Mouse (Mus musculus) liver, embryonic 11.5 days (tissue): Measurements from ENCODE around the gene Tceanc2. TPM values are rescaled to one million over a fixed set of nuclear protein-coding genes. Genes with fewer than 3 reads are reported as not detected.

Source experiments
- ATAC-seq: fragments of 200-750 bp; cut with Nextera tagmentation; replicated peaks from 2 replicates; pipeline ENCODE4 v1.8.0; 2017; ENCODE audit warnings: moderate number of reproducible peaks, mild to moderate bottlenecking, moderate TSS enrichment, moderate library complexity; ENCODE audit not compliant: low FRiP score
- DNase-seq: peaks from one replicate; pipeline ENCODE4 v3.0.0-alpha.2; 2017; ENCODE audit warnings: low spot score
- H3K27ac ChIP-seq: fragments of 300-500 bp; sonication (generic); 2 replicates; pipeline ENCODE4 v1.5.1; 2014; ENCODE audit warnings: mild to moderate bottlenecking, low read depth, low read length, control low read depth
- H3K27me3 ChIP-seq: fragments of 300-500 bp; sonication (generic); replicated peaks from 2 replicates; pipeline ENCODE4 v1.6.1; 2014; ENCODE audit warnings: low read length, mixed read lengths; ENCODE audit not compliant: control insufficient read depth, insufficient read depth
- H3K36me3 ChIP-seq: fragments of 300-500 bp; sonication (generic); 2 replicates; pipeline ENCODE4 v1.6.1; 2014; ENCODE audit warnings: mild to moderate bottlenecking, low read length, moderate library complexity, mixed read lengths; ENCODE audit not compliant: control insufficient read depth, insufficient read depth
- H3K4me1 ChIP-seq: fragments of 300-500 bp; sonication (generic); replicated peaks from 2 replicates; pipeline ENCODE4 v1.6.1; 2014; ENCODE audit warnings: low read length, mixed read lengths; ENCODE audit not compliant: control insufficient read depth, insufficient read depth
- H3K4me2 ChIP-seq: fragments of 300-500 bp; sonication (generic); 2 replicates; pipeline ENCODE4 v1.6.1; 2014; ENCODE audit warnings: mild to moderate bottlenecking, control low read depth, moderate library complexity
- H3K4me3 ChIP-seq: fragments of 300-500 bp; sonication (generic); 2 replicates; pipeline ENCODE4 v1.5.1; 2014; ENCODE audit warnings: low read depth, low read length, control low read depth
- H3K9ac ChIP-seq: fragments of 300-500 bp; sonication (generic); 2 replicates; pipeline ENCODE4 v1.6.1; 2014; ENCODE audit warnings: low read depth, low read length, control low read depth
- H3K9me3 ChIP-seq: fragments of 300-500 bp; sonication (generic); 2 replicates; pipeline ENCODE4 v1.6.1; 2016; ENCODE audit warnings: low read length, inconsistent platforms, mixed read lengths; ENCODE audit not compliant: control insufficient read depth
- WGBS: fragments of 180-500 bp; shearing (Covaris S2); extraction: QIAGEN DNeasy Blood & Tissue Kit; methylation state at CpG from one replicate; pipeline ENCODE4 v1.1.7; 2014; 5-methylcytosine and 5-hydroxymethylcytosine counted together
- polyA plus RNA-seq: library from polyadenylated mRNA; unstranded; fragments of >200 nt; fragmentation: Nextera tagmentation; extraction: Ambion mirVana; gene quantifications from 2 replicates; pipeline ENCODE4 v1.2.1, GENCODE M21; 2014

Gene Tceanc2
- polyA plus RNA-seq, 1 experiment from 2014 or later: 23.0 TPM

- WGBS: 60% methylated on average over 13 of the region's 13 CpGs
- Histone ChIP-seq H3K9me3 (no peaks in the 10 kb centered on the region), H3K4me1 (peaks cover 8% of the 10 kb centered on the region), H3K27ac (no peak overlapping the region), H3K36me3 (no peaks in the 10 kb centered on the region), H3K4me2 (no peak overlapping the region), H3K27me3 (no peaks in the 10 kb centered on the region), H3K9ac (no peak overlapping the region), H3K4me3 (no peak overlapping the region)
- ATAC-seq (no peak), DNase-seq (no peak)
Measured at GRCm38 (mm10) chr4:107139836-107140631, 38.9 kb downstream of the Tceanc2 start.

DNA sequence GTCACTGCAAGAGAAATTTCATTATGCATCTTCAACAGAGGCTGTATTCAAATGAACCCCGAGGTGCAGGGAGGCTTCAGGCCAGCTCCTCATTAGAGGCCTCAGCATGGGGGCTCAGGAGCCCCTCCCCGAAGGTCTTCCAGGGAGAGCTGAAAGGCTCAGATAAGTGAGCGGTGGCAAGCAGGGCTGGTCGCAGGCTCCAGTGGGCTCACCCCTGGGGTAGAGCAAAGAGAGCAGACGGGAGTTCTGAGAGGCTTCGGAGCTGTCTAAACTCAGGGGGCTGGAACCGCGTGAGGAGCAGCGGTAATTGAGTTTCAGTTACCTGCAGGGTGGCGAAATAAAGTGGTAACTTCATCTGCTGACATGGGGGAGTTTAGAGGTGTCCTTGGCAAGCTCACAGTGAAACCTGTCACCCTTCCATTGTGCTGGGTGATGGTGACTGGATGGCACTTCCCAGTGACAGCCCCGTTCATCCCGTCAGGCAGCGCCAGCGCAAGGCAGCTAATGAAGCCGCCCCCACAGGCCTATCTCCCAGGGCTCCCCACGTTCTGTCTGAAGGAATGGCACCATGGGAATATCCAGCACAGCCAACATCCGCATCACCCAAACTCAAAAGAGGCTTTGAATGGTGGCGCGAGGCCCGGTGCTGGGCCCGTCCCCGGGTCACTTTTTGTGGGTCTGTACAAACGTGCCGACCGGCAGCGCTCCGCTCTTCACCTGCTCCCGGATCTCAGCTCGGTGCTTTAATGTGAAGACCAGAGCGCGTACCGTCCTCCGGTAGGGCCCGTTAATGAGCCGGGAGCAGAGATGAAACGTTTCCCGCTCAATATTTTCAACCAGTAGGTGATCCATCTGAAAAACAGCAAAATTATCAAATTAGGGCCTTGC, 39.7 kb downstream of the Tceanc2 start:
- H3K27ac ChIP-seq: no peak overlapping the region
- H3K4me2 ChIP-seq: no peak overlapping the region
- H3K9me3 ChIP-seq: no peaks in the 10 kb centered on the region
- 63% methylated on average over 37 of the region's 37 CpGs for WGBS
- peaks cover 8% of the 10 kb centered on the region for H3K4me1 ChIP-seq
- ATAC-seq (no peak), DNase-seq (no peak)
- H3K27me3 ChIP-seq: no peaks in the 10 kb centered on the region
- no peak overlapping the region for H3K9ac ChIP-seq
- H3K36me3 ChIP-seq: no peaks in the 10 kb centered on the region
- no peak overlapping the region for H3K4me3 ChIP-seq

DNA sequence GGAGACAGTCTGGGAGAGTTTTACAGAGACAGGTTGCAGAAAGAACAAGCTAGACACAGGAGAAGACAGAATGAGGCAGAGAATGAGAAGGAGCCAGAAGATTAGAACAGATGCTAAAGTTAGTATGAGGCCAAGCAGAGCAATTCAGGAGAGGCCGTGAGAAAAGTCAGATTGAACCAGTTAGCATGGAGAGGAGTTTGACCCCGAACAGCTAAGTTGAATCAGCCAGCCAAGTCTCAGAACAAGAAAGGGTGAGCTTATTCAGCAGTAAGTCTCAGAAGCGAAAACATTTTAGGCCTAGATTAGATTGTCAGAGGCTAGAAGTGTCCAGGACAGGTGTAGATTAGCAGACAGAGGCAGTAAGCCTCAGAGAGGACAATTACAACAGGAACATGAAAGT, 42.4 kb downstream of the Tceanc2 start:
- Histone ChIP-seq H3K27me3 (no peaks in the 10 kb centered on the region), H3K4me3 (no peak overlapping the region), H3K9me3 (no peaks in the 10 kb centered on the region), H3K4me2 (no peak overlapping the region), H3K36me3 (no peaks in the 10 kb centered on the region), H3K4me1 (peaks cover 8% of the 10 kb centered on the region), H3K27ac (no peak overlapping the region), H3K9ac (no peak overlapping the region)
- DNase-seq (no peak), ATAC-seq (no peak)
- 68% methylated on average over 3 of the region's 3 CpGs for WGBS

DNA sequence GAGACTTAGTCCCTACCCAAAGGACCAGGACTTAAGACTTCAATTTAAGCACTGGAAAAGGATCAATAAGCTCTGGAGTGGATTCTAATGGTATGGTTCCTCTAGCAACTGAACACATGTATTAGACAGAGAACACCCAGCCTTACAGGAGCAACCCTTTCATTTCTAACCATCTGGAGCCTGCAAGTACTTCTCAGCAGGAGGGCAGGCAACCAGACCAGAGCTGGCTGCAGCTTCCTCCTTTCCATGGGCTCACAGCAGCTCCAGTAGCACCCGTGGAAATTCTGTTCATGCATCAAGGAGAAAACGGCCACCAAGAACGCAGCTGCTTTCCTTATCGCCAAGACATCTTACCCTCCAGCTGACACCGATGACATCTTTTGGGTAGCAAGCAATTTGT, 43.3 kb downstream of the Tceanc2 start:
- no peak for ATAC-seq
- Histone ChIP-seq H3K9ac (no peak overlapping the region), H3K4me2 (no peak overlapping the region), H3K27ac (no peak overlapping the region), H3K27me3 (no peaks in the 10 kb centered on the region), H3K9me3 (no peaks in the 10 kb centered on the region), H3K36me3 (no peaks in the 10 kb centered on the region), H3K4me1 (peaks cover 11% of the 10 kb centered on the region), H3K4me3 (no peak overlapping the region)
- 74% methylated on average over 5 of the region's 5 CpGs for WGBS
- no peak for DNase-seq

DNA sequence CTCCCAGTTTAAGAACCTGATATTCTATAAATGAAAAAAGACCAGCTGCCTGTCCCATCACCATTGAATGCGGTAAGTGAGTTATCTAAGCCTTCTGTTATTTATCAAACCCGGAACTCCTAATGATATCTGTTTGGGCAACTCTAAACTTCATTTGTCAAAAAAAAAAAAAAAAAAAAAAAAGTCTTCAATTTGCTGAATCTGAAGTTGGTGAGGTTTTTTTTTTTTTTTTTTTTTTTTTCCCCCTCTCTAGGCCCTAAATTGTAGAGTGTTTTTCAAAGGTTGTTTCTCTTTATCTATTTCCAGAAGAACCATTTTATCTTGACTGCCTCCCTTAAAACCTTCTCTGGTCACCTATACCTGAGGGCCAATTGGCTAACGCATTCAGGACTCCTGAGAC, 44.0 kb downstream of the Tceanc2 start:
- no peak overlapping the region for H3K27ac ChIP-seq
- no peaks in the 10 kb centered on the region for H3K27me3 ChIP-seq
- no peak overlapping the region for H3K4me3 ChIP-seq
- peaks cover 12% of the 10 kb centered on the region for H3K4me1 ChIP-seq
- H3K36me3 ChIP-seq: no peaks in the 10 kb centered on the region
- 80% methylated on average over 3 of the region's 3 CpGs for WGBS
- ATAC-seq (no peak), DNase-seq (no peak)
- no peaks in the 10 kb centered on the region for H3K9me3 ChIP-seq
- no peak overlapping the region for H3K4me2 ChIP-seq
- no peak overlapping the region for H3K9ac ChIP-seq

GRCm38 (mm10) chr4:107130534-107130933, 48.4 kb downstream of the Tceanc2 start:
- whole genome bisulfite sequencing: 25% methylated on average over 9 of the region's 9 CpGs
- no peak overlapping the region for H3K4me2 ChIP-seq

DNA sequence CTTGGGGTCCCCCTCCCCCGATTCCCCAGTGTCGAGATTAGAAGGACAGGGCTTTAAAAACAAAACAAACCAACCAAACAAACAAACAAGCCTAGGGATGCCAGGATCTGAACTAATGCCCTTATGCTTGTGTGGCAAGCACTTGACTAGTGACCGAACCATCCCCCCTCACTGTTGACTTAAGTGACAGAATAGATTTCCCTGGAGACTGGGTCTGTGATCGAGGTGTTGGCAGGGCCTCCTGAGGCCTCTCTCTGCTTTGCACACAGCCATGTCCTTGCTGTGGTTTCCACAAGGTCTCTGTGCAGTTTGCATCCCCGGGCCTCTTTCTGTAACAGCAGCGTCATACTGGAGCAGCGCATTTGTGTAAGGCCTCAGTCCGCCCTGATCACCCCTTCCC, 49.5 kb downstream of the Tceanc2 start:
- ATAC-seq: no peak
- Histone ChIP-seq H3K27ac (no peak overlapping the region), H3K4me2 (no peak overlapping the region), H3K27me3 (no peaks in the 10 kb centered on the region), H3K4me3 (no peak overlapping the region), H3K4me1 (peaks cover 6% of the 10 kb centered on the region; the same call in 1 of the 2 replicates), H3K9me3 (no peaks in the 10 kb centered on the region), H3K9ac (no peak overlapping the region), H3K36me3 (no peaks in the 10 kb centered on the region)
- no peak for DNase-seq
- WGBS: 78% methylated on average over 8 of the region's 8 CpGs

More at GRCm38 (mm10) chr4:107130534-107130933, 48.4 kb downstream of the Tceanc2 start:
- H3K9me3 ChIP-seq: no peaks in the 10 kb centered on the region
- H3K27me3 ChIP-seq: no peaks in the 10 kb centered on the region
- H3K27ac ChIP-seq: no peak overlapping the region
- H3K4me1 ChIP-seq: peaks cover 6% of the 10 kb centered on the region
- H3K36me3 ChIP-seq: no peaks in the 10 kb centered on the region
- H3K9ac ChIP-seq: no peak overlapping the region
- DNase-seq (no peak), ATAC-seq (no peak)
- H3K4me3 ChIP-seq: no peak overlapping the region

DNA sequence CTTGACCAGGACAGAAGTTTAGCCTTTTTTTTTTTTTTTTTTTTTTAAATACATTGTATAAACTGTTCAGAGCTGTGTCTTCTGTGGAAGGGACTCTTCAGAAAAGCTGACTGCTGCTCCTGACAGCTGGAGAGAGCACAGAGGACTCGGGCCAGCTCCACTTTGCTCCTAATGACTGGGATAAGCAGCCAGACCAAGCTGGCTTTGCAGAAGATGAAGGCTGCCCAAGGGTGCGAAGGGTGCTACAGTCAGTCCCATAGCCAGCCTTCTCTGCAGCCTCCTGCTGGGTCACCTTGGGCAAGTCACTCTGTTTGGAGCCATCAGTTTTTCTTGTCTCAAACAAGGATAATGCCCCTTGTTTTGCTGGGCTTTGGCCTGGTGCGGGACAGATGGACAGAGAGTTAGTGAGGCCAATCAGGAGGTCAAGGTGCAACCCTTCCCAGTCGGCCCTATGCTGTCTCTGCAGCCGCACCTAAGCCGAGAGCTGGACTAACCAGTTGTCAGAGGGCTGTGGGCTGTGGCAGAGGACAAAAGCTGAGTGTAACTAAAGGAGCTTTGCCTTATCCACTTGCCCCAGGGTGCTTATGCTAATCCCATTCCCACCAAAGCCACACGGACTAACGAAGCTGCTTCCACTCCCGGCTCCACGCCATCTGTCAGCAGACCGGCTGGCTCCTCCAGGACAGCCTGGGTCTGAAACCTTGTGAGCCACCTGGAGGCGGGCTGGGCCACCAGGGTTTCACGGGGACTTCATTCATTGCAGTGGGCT, 50.8 kb downstream of the Tceanc2 start:
- H3K27ac ChIP-seq: no peak overlapping the region
- H3K27me3 ChIP-seq: peaks cover 3% of the 10 kb centered on the region; the same call in 1 of the 2 replicates
- no peak overlapping the region for H3K9ac ChIP-seq
- H3K4me3 ChIP-seq: no peak overlapping the region
- ATAC-seq: 0 out of 2 replicates have a peak, but pooled peaks have one; percentile 46
- peaks cover 6% of the 10 kb centered on the region; the same call in 1 of the 2 replicates for H3K4me1 ChIP-seq
- no peak for DNase-seq
- H3K4me2 ChIP-seq: no peak overlapping the region
- 52% methylated on average over 13 of the region's 13 CpGs for WGBS
- H3K36me3 ChIP-seq: no peaks in the 10 kb centered on the region
- no peaks in the 10 kb centered on the region for H3K9me3 ChIP-seq
